Mouse (Mus musculus) ovary, adult 18-20 months (tissue): ENCODE measurements around the gene Ttc9c.

ENCODE experiments used
- DNase-seq: peaks from one replicate; pipeline ENCODE4 v3.0.0; 2022; ENCODE audit warnings: low spot score, mixed read lengths

The Ttc9c gene

GRCm38 (mm10) chr19:8829660-8830059 is 10.5 kb upstream of the Ttc9c start, which contains the start of gene AC129217.1:
AC129217.1 (plus strand) TSS chr19:8829773.
- no peak for DNase-seq

DNA sequence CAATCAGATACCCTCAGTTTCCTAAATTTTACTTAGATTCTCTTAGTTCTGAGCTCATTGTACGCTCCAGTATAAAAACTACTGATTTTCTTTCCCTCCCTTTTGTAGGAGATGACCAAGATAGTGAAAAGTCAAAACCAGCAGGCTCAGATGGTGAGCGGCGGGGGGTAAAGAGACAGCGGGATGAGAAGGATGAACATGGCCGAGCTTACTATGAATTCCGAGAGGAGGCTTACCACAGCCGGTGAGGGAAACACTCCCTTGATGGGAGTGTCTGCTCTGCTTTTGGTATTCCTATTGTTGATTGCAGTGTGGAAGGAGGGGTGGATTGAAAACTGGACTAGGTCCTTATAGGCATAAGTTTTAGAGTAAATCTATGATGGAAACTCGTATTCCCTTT is 3.6 kb upstream of the Ttc9c start:
- DNase-seq = no peak

DNA sequence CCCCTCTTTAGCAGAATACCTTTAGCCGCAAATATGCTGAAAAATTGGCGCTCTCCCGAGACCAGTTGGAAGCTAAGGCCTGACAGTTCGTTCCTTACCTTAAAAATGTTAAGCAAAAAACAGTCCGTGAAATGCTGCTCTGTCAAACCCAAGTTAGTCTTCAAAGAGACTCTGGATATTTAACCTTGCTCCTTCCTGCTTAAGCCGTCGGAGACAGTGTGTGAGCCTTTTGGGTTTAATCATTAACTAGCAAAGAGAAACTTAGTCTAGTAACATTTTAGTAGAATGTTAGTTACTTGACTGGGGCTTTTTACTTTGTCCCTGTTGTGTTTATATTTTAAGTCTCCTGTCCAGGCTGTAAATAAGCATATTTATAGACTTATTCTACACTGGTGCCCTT is 2.0 kb upstream of the Ttc9c start:
- no peak for DNase-seq

GRCm38 (mm10) chr19:8820424-8820956 is 1.4 kb upstream of the Ttc9c start:
- DNase-seq = no peak

- DNase-seq = peak; percentile 98
These were observed 677 bp upstream of the Ttc9c start, which contains the start of gene Hnrnpul2 for GRCm38 (mm10) chr19:8819596-8820423. Hnrnpul2 (plus strand) TSS chr19:8820010.

GRCm38 (mm10) chr19:8818301-8818798 is 783 bp downstream of the Ttc9c start:
- DNase-seq = no peak

GRCm38 (mm10) chr19:8817001-8817400 is 2.1 kb downstream of the Ttc9c start:
- no peak for DNase-seq

DNA sequence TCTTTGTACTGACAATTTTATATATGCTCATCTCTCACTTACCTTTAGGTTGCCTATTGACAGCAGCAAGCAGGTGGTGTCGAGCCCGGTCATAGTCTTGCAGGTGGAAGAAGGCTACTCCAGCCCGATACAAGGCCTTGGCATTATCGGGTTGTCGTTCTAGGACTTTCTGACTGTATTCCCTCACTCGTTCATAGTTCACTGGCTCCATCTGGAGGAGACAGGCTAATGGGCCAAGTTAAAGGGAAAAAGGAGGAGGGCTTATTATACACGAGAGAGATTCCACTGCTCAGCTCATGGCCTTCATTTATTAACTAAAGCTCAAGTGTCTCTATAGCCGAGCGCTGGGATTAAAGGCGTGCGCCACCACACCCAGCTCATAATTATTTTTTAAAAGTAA is 3.3 kb downstream of the Ttc9c start:
- no peak for DNase-seq

GRCm38 (mm10) chr19:8806810-8807209 is 12.3 kb downstream of the Ttc9c start:
- DNase-seq = no peak

GRCm38 (mm10) chr19:8803879-8804660 is 15.1 kb downstream of the Ttc9c start:
- DNase-seq = no peak

DNA sequence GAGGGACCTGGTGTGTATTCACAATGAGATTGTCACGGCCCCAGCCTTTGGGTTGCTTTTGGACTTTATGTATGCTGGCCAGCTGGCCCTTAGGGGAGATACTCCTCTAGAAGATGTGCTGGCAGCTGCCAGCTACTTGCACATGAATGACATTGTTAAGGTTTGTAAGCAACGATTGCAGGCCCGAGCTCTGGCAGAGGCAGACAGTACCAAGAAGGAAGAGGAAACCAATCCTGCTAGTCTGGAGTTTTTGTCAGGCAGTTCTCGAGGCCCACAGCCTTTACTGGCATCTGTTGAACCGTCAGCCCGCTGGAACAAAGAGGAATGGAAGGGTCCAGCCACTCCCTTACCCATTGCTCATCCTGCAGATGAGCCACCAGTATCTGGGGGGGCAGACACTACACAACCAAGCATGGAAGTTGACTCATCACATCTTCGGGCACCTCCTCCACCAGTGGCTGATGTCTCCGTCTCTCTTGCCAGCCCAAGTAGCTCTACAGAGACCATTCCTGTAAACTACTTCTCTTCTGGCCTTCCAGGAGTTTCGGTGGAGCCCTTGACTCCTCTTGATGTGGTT is 15.8 kb downstream of the Ttc9c start:
- no peak for DNase-seq

DNA sequence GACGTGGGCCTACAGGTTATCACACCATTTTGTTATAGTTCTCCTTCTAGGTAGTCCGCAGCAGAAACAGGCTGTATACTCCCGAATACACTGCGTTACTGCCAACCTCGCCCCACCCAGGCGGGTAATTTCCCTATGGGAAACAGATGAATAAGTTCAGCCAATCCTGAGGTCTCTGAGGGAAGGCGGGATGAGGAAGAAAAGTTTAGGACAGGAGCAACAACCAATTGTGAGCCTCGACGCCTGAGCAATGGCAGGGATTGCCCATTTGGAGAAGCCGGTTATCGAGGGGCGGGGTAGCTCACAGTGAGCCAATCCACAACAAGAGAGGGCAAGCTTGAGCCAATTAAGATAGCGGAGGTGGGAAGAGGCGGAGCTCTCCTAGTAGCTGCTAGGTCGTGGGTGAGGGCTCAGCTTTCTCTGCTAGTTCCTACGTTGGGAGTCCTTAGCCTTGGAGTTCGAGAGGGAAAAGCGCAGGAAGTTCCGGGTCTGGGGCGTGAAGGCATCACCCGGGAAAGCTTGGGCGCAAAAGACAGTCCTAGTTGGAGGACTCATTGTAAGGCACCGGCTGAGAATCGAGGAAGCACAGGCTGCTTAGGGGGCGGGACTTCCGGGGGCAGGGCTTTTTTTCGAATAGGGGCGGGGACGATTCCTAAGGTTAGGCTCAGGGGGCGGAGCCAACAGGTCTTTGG is 16.9 kb downstream of the Ttc9c start, which contains the start of gene Zbtb3:
TSS of gene Zbtb3 (plus strand) at position 426 of the 692 bp plus-strand sequence.
- peak; percentile 96 for DNase-seq

GRCm38 (mm10) chr19:8798947-8799315 is 20.2 kb downstream of the Ttc9c start:
- no peak for DNase-seq

DNA sequence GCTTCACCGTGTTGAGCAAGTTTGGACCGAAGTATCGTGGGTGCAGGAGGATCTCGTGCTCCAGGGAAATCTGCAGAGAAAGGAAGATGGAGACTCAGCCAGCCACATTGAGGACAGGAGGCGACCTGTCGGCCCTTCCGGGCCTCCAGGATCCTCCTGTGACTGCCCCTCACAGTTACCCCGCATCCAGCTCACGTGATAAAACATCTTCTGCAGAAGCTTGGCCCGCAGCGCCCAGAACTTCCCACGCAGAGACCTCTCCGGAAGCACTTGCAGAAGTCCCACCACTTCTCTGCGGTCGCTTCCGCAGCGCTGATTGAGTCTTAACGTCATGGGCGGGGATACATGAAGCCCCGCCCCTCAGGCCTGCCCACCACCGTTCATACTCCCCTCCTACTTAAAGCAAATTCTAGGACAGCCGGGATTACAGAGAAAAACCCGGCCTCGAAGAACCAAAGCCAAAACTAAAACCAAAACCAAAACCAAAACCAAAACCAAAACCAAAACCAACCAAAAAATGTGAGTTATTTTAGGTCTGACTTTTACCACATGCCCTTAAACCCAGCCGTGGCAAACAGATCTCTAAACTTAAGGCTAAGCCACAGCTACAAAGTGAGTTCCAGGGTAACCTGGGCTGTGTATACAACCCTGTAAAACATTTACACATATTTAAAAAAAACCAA is 20.7 kb downstream of the Ttc9c start, which contains the start of gene Polr2g:
TSS of gene Polr2g (minus strand) at position 314 of the 683 bp plus-strand sequence.
- peak; percentile 86 for DNase-seq

- DNase-seq = no peak
These were observed 29.0 kb downstream of the Ttc9c start for GRCm38 (mm10) chr19:8790171-8790570.

- DNase-seq = no peak
These were observed 30.0 kb downstream of the Ttc9c start for GRCm38 (mm10) chr19:8789171-8789570.

GRCm38 (mm10) chr19:8788521-8788920 is 30.6 kb downstream of the Ttc9c start:
- DNase-seq = no peak

DNA sequence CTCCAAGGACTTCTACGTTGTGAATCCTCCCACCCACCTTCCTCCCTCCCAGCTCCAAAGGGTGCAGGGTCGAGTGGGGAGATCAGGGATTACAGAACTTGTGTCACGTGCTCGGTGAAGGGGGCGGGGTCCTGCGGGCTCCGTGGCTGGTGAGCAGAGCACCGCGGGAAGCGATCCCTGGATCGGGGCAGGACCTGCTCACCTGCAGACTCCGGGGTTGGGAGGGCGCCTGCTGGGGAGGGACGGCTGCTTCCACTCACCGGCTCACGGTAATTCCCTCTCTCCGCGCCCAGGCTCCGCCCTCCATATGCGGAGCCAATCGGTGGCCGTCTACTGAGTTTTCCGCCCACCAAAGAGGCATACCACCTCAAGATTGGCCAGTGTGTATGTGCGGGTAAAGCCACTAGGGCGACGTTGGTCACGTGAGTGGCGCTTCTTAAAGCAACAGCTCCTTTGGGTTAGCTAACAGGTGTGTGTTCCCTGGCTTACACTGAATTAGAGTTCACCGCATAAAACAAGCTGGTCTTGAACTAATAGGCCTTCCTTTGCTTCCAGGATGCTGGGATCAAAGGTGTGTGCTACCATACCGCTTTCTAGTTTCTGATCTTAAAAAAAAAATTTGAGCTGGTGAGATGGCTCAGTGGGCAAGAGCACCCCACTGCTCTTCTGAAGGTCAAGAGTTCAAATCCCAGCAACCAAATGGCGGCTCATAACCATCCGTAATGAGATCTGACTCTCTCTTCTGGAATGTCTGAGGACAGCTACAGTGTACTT is 32.9 kb downstream of the Ttc9c start, which contains the start of gene Taf6l:
TSS of gene Taf6l (minus strand) at position 410 of the 774 bp plus-strand sequence.
- peak; percentile 89 for DNase-seq

DNA sequence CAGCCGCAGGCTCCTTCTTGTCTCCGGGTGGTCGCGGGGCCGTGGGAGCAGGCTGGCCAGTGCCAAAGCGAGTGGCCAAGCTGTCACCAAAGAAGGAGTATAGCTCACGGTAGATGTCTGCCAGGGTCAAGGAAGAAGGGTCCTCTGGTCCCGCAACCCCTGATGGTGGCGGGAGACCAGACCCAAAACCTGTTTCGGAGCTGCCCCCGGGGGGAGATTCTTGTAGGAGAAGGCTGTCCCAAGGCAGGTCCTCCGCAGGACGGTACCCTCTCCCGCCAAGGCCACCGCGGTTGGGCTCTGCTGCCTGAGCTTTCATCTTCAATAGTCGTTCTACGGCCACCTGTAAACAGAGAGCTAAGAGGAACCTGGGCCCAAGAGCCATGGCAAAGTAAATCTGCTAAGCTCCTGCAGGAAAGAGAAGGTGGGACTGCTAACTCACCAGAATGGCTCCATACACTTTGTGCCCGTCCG is 44.1 kb downstream of the Ttc9c start:
- peak; percentile 19 for DNase-seq
